Mouse (Mus musculus): Measurements from ENCODE around the gene Synpo2l.

- TF ChIP-seq POLR2A (IDR thresholded peaks at IDR 0.05; ENCODE audit: low read depth, low read length) (no peak), CTCF (IDR thresholded peaks at IDR 0.05; ENCODE audit: extremely low read depth, insufficient read depth, insufficient read length, insufficient replicate concordance) (no peak)
These were observed 26.2 kb upstream of the Synpo2l start for GRCm38 (mm10) chr14:20694185-20694883.

All from spleen, adult 2 months (tissue).